Mouse (Mus musculus): Measurements from ENCODE around the gene Tnfrsf12a. TPM values are rescaled to one million over a fixed set of nuclear protein-coding genes. Genes with fewer than 3 reads are reported as not detected.
A peak's percentile ranks its signal among the peaks of the same experiment; 100 is the strongest.

Tnfrsf12a gene
- 5.0 TPM in 1 of 2 replicates, not detected in the other for total RNA-seq (2015; ENCODE audit: low replicate concordance)
- total RNA-seq (2017; ENCODE audit: low replicate concordance), result 6.1 TPM in 1 of 2 replicates, not detected in the other

GRCm38 (mm10) chr17:23677236-23677679, at the start of gene Tnfrsf12a:
Tnfrsf12a (minus strand) TSS chr17:23677468.
- ATAC-seq (replicated peaks; ENCODE audit: low FRiP score, poor library complexity, severe bottlenecking), result peak; percentile 61

- peak; percentile 63 for ATAC-seq (replicated peaks; ENCODE audit: low FRiP score, poor library complexity, severe bottlenecking)
These were observed 49.5 kb upstream of the Tnfrsf12a start for GRCm38 (mm10) chr17:23726758-23727142.

GRCm38 (mm10) chr17:23725999-23726757, 48.9 kb upstream of the Tnfrsf12a start, which contains the start of gene Pkmyt1:
Pkmyt1 (plus strand) TSS chr17:23726336.
- peak; percentile 93 for ATAC-seq (replicated peaks; ENCODE audit: low FRiP score, poor library complexity, severe bottlenecking)

GRCm38 (mm10) chr17:23725477-23725876, 48.2 kb upstream of the Tnfrsf12a start:
- ATAC-seq (replicated peaks; ENCODE audit: low FRiP score, poor library complexity, severe bottlenecking), result no peak

- no peak for ATAC-seq (replicated peaks; ENCODE audit: low FRiP score, poor library complexity, severe bottlenecking)
These were observed 45.3 kb upstream of the Tnfrsf12a start, which contains the start of gene 1520401A03Rik for GRCm38 (mm10) chr17:23722376-23723125. 1520401A03Rik (minus strand) TSS chr17:23722783.

- ATAC-seq (replicated peaks; ENCODE audit: low FRiP score, poor library complexity, severe bottlenecking), result no peak
These were observed 44.6 kb upstream of the Tnfrsf12a start for GRCm38 (mm10) chr17:23721886-23722285.

- no peak for ATAC-seq (replicated peaks; ENCODE audit: low FRiP score, poor library complexity, severe bottlenecking)
These were observed 42.2 kb upstream of the Tnfrsf12a start for GRCm38 (mm10) chr17:23719455-23719854.

- ATAC-seq (replicated peaks; ENCODE audit: low FRiP score, poor library complexity, severe bottlenecking), result no peak
These were observed 39.7 kb upstream of the Tnfrsf12a start for GRCm38 (mm10) chr17:23717003-23717402.

- peak; percentile 74 for ATAC-seq (replicated peaks; ENCODE audit: low FRiP score, poor library complexity, severe bottlenecking)
These were observed 28.9 kb upstream of the Tnfrsf12a start for GRCm38 (mm10) chr17:23706212-23706611.

GRCm38 (mm10) chr17:23705525-23706104, 28.3 kb upstream of the Tnfrsf12a start:
- no peak for ATAC-seq (replicated peaks; ENCODE audit: low FRiP score, poor library complexity, severe bottlenecking)

GRCm38 (mm10) chr17:23704741-23705140, 27.5 kb upstream of the Tnfrsf12a start:
- no peak for ATAC-seq (replicated peaks; ENCODE audit: low FRiP score, poor library complexity, severe bottlenecking)

- no peak for ATAC-seq (replicated peaks; ENCODE audit: low FRiP score, poor library complexity, severe bottlenecking)
These were observed 26.0 kb upstream of the Tnfrsf12a start for GRCm38 (mm10) chr17:23703301-23703700.

- peak; percentile 84 for ATAC-seq (replicated peaks; ENCODE audit: low FRiP score, poor library complexity, severe bottlenecking)
These were observed 22.8 kb upstream of the Tnfrsf12a start for GRCm38 (mm10) chr17:23700079-23700478.

GRCm38 (mm10) chr17:23699131-23700077, 22.1 kb upstream of the Tnfrsf12a start:
- peak; percentile 46; the same call in 1 of the 2 replicates for ATAC-seq (replicated peaks; ENCODE audit: low FRiP score, poor library complexity, severe bottlenecking)

GRCm38 (mm10) chr17:23695801-23696200, 18.5 kb upstream of the Tnfrsf12a start:
- ATAC-seq (replicated peaks; ENCODE audit: low FRiP score, poor library complexity, severe bottlenecking), result no peak

GRCm38 (mm10) chr17:23694491-23694890, 17.2 kb upstream of the Tnfrsf12a start:
- ATAC-seq (replicated peaks; ENCODE audit: low FRiP score, poor library complexity, severe bottlenecking), result no peak

GRCm38 (mm10) chr17:23683856-23684672, 6.8 kb upstream of the Tnfrsf12a start, which contains the start of gene Cldn9:
Cldn9 (minus strand) TSS chr17:23684026.
- ATAC-seq (replicated peaks; ENCODE audit: low FRiP score, poor library complexity, severe bottlenecking), result no peak

GRCm38 (mm10) chr17:23683226-23683625, 6.0 kb upstream of the Tnfrsf12a start:
- no peak; the same call in 1 of the 2 replicates for ATAC-seq (replicated peaks; ENCODE audit: low FRiP score, poor library complexity, severe bottlenecking)
